Mouse (Mus musculus) gastrocnemius, postnatal 10 days (tissue): ENCODE data around the gene Caly. TPM values are rescaled to one million over a fixed set of nuclear protein-coding genes. Genes with fewer than 3 reads are reported as not detected.

Source experiments
- DNase-seq: peaks from one replicate; pipeline ENCODE4 v3.0.0; 2021; ENCODE audit warnings: mixed read lengths
- total RNA-seq, 2 experiments: library from RNA; stranded (reverse); gene quantifications; 2 replicates each; pipeline ENCODE4 v1.2.3; 2021

Gene Caly
- total RNA-seq, 2 experiments from 2014 or later, result 0.36 TPM; not detected in 1

GRCm38 (mm10) chr7:140037171-140037555 lies 45.2 kb downstream of the Caly start:
- DNase-seq, result no peak

- DNase-seq, result peak; percentile 95
These were observed 45.8 kb downstream of the Caly start, which contains the start of the genes Zfp511 and Tubgcp2 for GRCm38 (mm10) chr7:140036281-140037170. TSS of gene Zfp511 (plus strand) at chr7:140036391. TSS of gene Tubgcp2 (minus strand) at chr7:140036669.

- DNase-seq, result no peak
These were observed 46.9 kb downstream of the Caly start for GRCm38 (mm10) chr7:140035456-140035855.

GRCm38 (mm10) chr7:140033386-140033785 lies 49.0 kb downstream of the Caly start:
- no peak for DNase-seq

- DNase-seq, result no peak
These were observed 50.0 kb downstream of the Caly start for GRCm38 (mm10) chr7:140032366-140032765.

GRCm38 (mm10) chr7:140031771-140032170 lies 50.6 kb downstream of the Caly start:
- DNase-seq, result no peak

Other genes with a start within 250 kb of the Caly start
- under 1 TPM; 0.20 to 0.26 TPM for gene Adgra1, start 248.4 kb downstream of the Caly start, total RNA-seq
- gene Kndc1, start 187.9 kb downstream of the Caly start, total RNA-seq, result under 1 TPM; 0.27 to 0.40 TPM
- not detected for gene Utf1, start 138.8 kb downstream of the Caly start, total RNA-seq
- not detected for gene 6430531B16Rik, start 103.8 kb downstream of the Caly start, total RNA-seq
- gene Adam8, start 90.0 kb downstream of the Caly start, total RNA-seq, result 1 to 10 TPM in 1 of 2 experiments, under 1 TPM in 1; 0.35 to 1.1 TPM
- 1 to 10 TPM; 8.8 to 10.0 TPM for gene Zfp511, start 46.2 kb downstream of the Caly start, total RNA-seq
- gene Tubgcp2, start 45.9 kb downstream of the Caly start, total RNA-seq, result 10 to 100 TPM; 21.9 to 29.6 TPM
- not detected for gene Msx3, start 33.5 kb downstream of the Caly start, total RNA-seq
- not detected for gene Prap1, start 10.8 kb upstream of the Caly start, total RNA-seq
- gene Fuom, start 19.9 kb upstream of the Caly start, total RNA-seq, result 10 to 100 TPM; 31.2 TPM
- gene Paox, start 33.3 kb upstream of the Caly start, total RNA-seq, result 1 to 10 TPM; 4.7 to 4.8 TPM
- 10 to 100 TPM; 83.5 to 93.1 TPM for gene Echs1, start 33.9 kb upstream of the Caly start, total RNA-seq
- 10 to 100 TPM; 21.9 to 23.5 TPM for gene Mtg1, start 55.0 kb upstream of the Caly start, total RNA-seq
- under 1 TPM; 0.56 to 0.61 TPM for gene Sprn, start 72.3 kb upstream of the Caly start, total RNA-seq
- gene Olfr522, start 82.2 kb upstream of the Caly start, total RNA-seq, result not detected
- not detected for gene Olfr523, start 90.7 kb upstream of the Caly start, total RNA-seq
- not detected for gene Olfr524, start 123.4 kb upstream of the Caly start, total RNA-seq
- gene Cd163l1, start 135.7 kb upstream of the Caly start, total RNA-seq, result not detected
- not detected for gene 5830411N06Rik, start 164.7 kb upstream of the Caly start, total RNA-seq
- gene Olfr525, start 238.3 kb upstream of the Caly start, total RNA-seq, result not detected